Mouse (Mus musculus) retina, postnatal 1 day (tissue): Measurements from ENCODE around the gene Olfr1111.
"Not testable (repeated sequence)": the region's sequence is repeated elsewhere in the genome, so short reads cannot be mapped to it uniquely, and the experiment has no call there.

Experiments used
- DNase-seq: peaks from one replicate; pipeline ENCODE4 v3.0.0-alpha.2; 2012

Gene Olfr1111

GRCm38 (mm10) chr2:87152524-87152923 lies at the start of gene Olfr1111:
Gene Olfr1111 (minus strand): TSS chr2:87152624.
- no peak for DNase-seq

- no peak for DNase-seq
Measured at GRCm38 (mm10) chr2:87187498-87187897, 35.1 kb upstream of the Olfr1111 start, which contains the start of gene Olfr1112. Gene Olfr1112 (plus strand): TSS chr2:87187798.

- not testable (repeated sequence) for DNase-seq
Measured at GRCm38 (mm10) chr2:87167731-87168130, 15.3 kb upstream of the Olfr1111 start.

- DNase-seq: no peak
Measured at GRCm38 (mm10) chr2:87140200-87140599, 12.2 kb downstream of the Olfr1111 start, which contains the start of gene Olfr1110. Gene Olfr1110 (minus strand): TSS chr2:87140300.

- no peak for DNase-seq
Measured at GRCm38 (mm10) chr2:87114467-87114866, 38.0 kb downstream of the Olfr1111 start, which contains the start of gene Olfr259. Gene Olfr259 (minus strand): TSS chr2:87114567.
